Mouse (Mus musculus) naive thymus-derived CD4-positive, alpha-beta T cell, adult 2 months (primary cell): ENCODE measurements around the gene Ccl2.
A peak's percentile ranks its signal among the peaks of the same experiment; 100 is the strongest.

Source experiments
- DNase-seq: peaks from one replicate; pipeline ENCODE4 v3.0.0-alpha.2; 2011; ENCODE audit warnings: low read depth

Ccl2 gene

DNA sequence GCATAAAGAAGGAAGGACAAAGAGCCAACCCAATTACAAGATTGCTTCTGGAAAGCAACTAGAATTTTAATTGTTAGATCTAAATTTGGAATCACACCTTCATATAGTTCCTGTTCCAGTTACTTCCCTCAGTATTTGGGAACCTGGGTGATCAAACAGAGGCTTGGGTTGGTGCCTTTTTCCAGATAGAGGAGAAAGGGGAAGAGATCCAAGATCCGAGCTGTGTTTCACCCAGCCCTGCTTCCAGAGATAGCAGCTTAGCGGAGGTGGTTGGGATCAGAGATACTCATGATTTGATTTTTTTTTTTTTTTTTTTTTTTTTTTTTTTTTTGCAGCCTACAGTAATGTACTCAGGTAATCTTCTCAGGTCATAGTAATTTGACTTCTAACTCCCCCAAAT lies 486 bp downstream of the Ccl2 start:
- no peak for DNase-seq

DNA sequence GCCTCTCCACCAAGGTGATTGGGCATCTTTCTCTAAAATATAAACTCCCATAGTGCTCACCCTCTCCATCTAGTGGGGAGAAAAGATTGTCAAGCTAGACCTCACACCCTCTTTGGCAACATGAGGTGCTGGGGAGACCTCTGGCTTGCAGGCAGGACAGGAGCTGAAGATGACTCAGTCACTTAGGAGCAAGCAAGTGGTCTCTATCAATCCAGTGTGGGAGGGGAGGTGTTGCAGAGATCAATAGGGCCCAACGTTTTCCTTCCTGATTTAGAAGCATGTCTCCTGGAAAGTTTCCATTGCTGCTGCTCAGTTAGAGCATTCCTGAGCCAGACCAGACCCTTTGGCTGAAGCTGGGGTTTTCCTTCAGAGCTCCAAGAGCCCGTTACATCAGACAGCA lies 3.2 kb downstream of the Ccl2 start, which contains the start of gene Gm17268:
TSS of gene Gm17268 (minus strand) at position 28 of the 400 bp plus-strand sequence.
- DNase-seq, result no peak

DNA sequence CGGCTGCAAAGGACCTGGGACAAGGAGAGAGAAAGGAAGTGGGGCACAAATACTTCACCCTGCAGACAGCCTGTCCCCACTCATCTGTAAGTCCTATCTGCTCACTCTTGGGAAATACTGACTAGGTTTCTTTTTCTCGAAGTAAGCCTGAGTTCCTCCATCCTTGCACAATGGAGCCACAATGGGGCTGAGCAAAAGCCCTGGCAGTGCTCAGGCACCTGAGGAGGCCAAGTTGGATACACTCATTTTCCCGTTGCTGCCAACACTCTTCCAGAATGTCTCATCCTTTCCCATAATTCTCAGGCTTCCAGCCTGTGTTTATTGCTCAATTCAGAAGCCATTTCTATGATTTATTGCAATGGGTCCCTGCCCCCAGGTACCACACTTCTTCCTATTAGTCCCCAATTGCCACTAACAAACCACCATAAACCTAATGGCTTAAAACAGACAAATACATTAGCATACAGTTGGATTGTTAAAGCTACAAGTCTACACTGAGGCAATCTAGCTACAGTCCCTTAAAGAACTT lies 3.8 kb downstream of the Ccl2 start:
- no peak for DNase-seq

DNA sequence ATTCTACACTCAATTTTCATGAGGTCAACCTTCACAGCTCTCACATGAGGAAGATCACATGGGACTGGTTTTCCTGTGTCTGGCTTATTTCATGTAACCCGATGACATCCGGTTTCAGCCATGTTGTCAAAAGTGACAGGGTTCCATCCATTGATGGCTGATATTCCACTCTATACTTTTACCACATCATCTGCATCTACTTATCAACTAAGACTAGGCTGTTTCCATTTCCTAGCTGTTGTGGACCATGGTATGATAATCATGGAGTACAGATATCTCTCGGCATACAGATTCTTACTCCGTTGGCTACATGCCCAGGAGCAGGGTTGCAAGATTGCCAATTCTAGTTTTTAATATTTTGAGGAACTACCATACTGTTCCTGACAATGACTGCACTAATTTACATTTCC lies 6.3 kb downstream of the Ccl2 start:
- DNase-seq, result no peak

DNA sequence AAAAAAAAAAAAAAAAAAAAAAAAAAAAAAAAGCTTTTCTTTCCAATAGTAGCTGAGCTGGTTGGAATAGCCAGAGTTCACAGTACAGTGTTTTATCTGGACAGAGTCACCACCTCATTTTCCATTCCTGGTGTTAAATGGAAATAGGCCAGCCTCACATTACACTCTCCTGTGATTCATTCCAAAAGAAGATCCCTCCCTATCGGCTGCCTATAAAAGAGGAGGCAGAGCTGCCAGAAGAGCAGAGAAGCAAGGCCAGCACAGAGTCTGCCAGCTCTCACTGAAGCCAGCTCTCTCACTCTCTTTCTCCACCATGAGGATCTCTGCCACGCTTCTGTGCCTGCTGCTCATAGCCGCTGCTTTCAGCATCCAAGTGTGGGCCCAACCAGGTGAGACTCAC lies 10.1 kb downstream of the Ccl2 start, which contains the start of gene Ccl7:
TSS of gene Ccl7 (plus strand) at position 242 of the 400 bp plus-strand sequence.
- no peak for DNase-seq

DNA sequence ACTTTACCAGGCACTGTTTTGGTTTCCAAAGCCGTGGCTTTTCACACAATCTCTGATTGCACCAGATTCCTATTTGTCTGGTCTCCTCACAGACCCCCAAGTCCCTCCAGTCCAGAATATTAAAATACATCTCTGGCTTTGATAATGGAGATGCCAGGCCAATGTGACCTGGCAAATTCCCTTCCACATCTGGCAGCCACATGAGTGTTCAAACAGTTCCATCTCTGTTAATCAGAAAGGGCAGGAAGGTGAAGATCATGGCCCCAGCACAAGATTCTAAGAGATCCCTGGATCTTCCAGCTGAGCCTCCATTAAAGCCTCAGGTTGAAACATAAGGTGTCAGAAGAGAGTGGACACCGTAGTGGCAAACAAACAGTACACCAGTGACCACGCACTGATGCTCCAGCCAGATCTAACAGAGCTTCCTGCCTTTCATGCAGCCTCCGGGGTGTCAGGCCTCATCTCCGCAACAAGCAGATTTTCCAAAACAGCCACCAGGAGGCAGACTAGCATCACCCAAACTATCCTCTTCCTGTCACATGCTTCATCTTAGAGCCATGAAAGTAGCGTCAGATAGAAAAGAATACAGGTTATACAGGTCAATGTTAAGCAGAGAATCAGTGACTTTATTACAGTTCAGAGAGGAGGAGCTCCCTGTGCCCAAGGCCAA lies 12.5 kb downstream of the Ccl2 start:
- DNase-seq, result peak; percentile 62

DNA sequence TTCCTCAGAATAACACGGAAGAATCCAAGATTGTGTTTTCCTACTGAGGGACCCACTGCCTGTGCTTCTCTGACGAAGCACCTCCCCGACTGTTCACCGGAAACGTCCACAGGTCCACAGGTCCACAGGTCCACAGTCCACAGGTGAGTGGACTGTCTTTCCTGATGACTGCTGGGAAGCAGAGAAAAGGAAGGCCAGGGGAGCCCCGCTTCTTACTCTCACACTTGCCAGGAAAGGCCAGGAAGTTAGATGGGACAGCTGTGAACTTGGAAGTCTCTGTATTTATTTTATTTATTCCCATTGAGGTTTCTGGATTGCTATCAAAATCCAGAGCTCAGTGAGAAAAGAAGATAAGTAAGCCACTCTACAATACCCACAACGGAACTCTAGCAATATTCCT lies 18.5 kb downstream of the Ccl2 start:
- DNase-seq, result no peak

DNA sequence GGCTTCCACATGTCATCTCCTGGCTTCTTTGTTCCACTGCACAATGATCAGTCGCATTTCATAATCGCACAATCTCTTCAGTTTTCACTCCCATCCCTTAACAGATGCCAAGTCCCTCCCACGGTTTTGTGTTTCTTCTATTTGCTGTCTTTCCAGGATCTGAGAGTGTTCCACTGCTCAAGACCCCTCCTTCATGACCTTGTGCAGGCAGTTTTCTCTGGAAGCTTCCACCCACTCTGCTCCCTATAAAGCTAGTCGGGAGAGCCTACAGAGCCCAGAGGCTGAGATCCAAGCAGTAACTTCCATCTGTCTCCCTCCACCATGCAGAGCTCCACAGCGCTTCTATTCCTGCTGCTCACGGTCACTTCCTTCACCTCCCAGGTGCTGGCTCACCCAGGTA lies 22.3 kb downstream of the Ccl2 start, which contains the start of gene Ccl11:
TSS of gene Ccl11 (plus strand) at position 178 of the 400 bp plus-strand sequence.
- no peak for DNase-seq

DNA sequence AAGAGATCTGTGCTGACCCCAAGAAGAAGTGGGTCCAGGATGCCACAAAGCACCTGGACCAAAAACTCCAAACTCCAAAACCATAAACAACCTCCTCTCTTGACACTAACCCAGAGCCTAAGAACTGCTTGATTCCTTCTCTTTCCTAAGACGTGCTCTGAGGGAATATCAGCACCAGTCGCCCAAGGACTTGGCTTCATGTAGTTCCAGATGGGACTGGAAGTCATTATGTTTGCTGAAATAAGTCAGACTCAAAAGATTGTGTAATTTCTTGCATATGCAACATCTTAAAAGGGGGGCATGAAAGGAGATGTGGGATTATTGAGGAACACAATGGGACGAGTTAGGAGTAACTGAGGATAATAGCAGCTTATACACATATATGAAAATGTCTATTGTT lies 26.9 kb downstream of the Ccl2 start:
- DNase-seq, result no peak

DNA sequence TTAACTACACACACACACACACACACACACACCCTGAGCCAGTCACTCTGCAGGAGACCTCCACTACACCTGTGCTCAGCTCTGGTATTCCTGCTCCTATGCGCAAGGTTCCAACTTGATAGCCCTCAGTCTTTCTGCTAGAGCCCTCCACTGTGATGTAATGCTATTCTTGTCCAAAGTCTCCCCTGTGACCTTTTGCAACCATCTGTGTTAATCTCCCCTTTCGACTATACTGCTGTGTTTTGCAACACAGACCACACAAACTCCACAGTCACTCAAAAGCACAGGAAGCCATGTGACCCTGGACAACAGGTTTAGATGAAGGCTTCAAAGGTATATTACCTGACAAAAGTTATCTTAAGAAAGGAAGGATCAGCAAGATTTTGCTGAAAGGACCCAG lies 28.1 kb downstream of the Ccl2 start:
- DNase-seq, result no peak

DNA sequence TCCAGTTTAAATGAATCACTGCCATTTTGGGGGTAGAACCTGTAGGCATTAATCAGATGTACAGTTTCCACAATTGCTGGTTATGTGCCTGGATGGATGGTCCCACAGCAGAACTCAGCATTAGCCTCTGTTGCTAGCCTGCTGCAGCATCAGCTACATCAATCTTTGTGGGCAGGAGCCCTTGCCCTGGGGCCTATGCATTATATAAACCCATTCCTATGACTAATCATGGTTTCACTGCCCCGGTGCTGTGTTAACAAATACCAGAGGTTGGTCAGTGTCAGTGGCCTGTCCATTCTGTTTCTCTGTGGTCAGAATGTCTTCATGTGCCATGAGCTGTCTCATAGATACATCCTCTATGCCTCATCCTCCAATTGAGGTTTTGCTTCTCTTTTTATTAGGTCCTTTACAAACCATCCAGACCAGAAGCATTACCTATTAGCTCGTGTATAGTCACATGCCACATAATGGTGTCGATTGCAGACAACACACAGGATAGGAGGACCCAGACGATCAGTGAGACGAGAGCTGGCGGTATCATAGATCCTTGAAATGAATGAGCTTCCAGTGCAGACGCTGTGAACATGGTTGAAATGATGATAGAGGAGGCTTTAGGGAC lies 31.7 kb downstream of the Ccl2 start:
- DNase-seq, result no peak

DNA sequence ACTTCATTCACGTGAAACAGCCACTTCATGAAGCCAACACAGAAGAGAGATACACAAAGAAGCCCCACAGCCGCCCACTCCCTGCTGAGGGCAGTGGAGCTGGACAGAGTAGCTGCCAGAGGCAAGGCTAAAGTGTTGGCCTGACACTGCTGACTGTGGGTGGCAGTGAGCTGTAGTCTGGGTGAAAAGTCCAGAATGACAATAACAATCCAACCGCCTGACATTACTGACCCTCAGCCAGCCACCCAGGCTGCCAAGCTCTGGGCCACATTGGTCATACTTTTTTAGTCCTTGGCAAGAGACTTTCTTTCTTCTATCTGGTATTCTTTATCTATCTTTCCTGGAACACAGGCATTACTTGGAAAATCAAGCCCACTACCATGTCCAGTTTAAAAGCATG lies 35.7 kb downstream of the Ccl2 start:
- no peak for DNase-seq

DNA sequence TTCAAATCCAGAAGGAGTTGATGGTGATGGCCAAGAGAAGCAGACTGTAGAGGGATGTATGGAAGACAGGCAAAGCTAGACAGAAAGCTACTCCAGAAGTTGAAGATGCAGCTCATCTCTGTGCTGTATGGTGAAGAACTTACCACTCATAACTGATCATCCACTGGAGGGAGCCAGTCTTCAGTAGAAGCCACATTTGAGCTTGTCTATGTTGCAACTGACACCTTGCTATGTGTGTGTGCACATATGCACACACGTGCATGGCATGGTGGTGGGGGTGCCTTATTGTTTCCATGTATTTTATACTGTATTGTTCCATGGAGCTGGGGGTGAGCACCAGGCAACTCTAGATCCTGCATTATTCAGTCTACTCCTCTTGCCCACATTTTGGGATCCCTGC lies 37.0 kb downstream of the Ccl2 start:
- no peak for DNase-seq

DNA sequence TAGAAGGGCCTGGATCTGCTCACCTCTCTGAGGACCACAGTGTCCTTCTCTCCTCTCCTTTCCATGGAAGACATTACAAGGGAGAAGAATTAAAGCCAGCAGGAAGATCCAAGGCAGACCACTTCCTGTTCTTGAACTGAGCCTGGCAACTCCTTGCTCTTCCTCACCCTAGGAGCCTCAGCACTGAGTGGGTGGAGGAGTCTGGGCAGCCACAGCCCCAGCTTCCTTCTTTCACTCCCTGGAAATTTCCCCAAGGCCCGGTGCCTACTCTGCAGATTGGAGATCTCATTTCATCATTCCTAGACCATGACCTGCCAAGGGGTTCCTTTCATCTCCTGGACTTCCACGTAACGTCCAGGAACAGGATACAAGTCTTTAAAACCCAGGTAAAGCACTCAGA lies 37.6 kb downstream of the Ccl2 start:
- no peak for DNase-seq

DNA sequence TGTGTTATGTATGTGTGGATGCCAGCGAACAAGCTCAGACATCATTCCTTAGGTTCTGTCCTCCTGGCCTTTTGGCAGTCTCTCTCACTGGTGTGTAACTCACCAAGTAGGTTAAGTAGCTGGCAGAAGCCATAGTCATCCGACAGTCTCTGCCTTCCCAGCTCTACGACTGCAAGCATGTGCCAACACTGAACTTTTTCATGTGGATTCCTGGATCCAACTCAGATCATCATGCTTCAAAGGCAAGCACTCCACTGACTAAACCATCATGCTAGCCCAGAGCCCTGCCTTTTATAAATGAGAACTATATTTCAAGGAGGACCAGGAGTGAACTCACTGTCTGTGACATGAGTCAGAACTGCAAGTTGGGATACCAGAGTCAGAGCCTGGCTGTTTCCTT lies 38.3 kb downstream of the Ccl2 start:
- no peak for DNase-seq

DNA sequence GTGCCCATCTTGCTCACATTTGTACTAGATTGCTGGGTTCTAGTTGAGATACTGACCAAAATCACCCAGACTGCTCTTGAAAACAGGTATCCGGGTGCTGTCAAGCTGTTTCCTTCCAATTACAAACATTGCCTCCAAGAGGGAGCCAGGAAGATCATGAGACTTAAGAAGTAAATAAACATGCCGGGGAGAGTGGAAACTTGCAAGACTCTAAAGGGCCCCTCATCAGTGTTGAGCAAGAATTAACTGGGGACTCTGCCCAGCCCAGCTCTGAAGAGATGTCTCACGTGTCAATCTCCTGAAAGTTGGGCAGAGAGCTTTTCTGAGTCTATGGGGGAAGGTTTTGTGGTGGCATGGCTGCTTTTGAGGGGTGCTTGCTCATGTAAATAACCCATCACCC lies 41.7 kb downstream of the Ccl2 start:
- DNase-seq, result no peak

DNA sequence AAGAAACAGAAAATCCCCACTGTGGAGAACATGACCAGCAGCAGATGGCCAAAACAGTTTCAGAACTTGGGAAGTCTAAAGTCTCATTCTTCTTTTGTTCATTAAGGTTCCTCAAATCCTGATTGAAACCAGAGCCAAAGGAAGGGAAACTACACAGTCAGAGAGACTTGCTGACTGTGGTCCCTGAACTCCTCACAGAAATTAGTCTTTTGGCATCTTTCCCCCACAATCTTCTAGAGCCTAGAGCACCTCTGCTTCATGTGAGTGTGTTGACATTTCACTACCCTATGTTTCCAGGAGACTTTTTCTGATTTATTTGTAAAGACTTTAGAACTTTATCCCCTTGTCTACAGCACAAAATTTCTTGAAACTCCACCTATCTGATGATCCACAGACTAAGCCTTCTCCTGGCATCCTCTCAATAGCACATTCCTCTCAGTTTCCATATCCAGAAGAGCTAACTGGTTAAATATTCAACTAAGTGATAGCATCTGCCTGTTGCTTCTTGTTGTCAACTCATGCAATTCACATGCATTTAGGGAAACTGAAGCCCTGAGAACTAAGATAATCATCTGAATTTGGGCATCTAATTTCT lies 42.9 kb downstream of the Ccl2 start:
- no peak for DNase-seq

DNA sequence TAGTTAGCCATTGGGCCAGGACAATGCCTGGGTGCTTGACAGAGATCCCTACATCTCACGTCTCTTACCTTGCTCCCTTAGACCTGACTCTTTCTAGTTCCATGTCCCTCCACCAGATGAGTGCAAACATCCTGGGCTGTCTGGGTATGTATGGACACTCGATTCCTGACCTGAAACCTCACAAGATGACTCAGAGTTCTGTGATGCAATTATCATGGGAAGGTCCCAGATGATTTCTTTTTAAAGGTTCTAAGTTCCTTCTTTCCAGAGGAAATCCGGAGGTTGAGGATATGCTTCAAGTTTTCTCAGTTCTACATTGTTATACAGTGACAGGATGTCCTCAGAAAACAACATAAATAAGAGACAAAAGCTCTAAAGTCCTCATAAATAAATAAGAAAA lies 45.5 kb downstream of the Ccl2 start:
- DNase-seq, result no peak

DNA sequence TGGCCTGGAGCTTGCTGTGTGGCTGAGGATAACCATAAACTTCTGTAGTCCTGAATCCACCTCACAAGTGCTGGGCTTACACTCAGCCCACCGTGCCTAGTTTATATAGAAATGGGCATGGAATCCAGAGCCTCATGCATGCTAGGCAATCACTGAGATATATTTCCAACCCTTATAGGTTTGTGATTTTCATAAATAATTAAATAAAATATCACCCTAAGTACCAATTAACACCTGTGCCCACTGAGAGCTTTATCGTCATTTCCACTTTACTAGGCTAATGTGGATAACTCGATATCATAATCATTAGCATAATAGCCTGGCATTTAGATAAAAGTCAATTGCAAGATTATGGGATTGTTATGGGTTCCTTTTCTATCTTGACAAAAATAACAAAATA lies 49.0 kb downstream of the Ccl2 start:
- DNase-seq, result no peak
